Mouse (Mus musculus): ENCODE measurements around the gene Gon4l.
"Not testable (repeated sequence)": the region's sequence is repeated elsewhere in the genome, so short reads cannot be mapped to it uniquely, and the experiment has no call there.

DNA sequence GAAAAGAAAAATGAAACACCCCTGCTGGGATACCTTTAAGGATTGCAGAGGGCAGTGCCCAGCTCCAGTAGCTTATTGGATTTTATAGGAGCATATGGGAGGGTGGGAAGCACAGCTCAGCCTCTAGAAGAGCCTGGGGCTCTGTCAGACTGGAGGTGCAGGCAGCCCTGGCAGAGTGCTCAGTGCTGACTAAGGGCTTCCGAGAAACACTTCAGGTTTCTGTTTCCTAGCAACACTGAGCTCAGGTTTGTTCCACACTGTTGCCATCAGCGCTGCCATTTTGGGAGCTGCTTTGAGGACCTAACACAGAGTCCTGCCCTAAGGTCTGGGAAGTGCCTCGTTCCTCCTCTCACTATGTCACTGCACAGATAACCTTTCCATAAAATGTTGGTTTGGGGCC lies 31.7 kb downstream of the Gon4l start:
- not testable (repeated sequence) for TF ChIP-seq POLR2A (IDR thresholded peaks at IDR 0.05; ENCODE audit: borderline replicate concordance, insufficient read depth, low read length); CTCF (IDR thresholded peaks at IDR 0.05; ENCODE audit: borderline replicate concordance, insufficient read depth, low read depth, low read length)

All from cerebellum, adult 2 months (tissue).